Mouse (Mus musculus): ENCODE measurements around the gene Lin7a.

Gene Lin7a

DNA sequence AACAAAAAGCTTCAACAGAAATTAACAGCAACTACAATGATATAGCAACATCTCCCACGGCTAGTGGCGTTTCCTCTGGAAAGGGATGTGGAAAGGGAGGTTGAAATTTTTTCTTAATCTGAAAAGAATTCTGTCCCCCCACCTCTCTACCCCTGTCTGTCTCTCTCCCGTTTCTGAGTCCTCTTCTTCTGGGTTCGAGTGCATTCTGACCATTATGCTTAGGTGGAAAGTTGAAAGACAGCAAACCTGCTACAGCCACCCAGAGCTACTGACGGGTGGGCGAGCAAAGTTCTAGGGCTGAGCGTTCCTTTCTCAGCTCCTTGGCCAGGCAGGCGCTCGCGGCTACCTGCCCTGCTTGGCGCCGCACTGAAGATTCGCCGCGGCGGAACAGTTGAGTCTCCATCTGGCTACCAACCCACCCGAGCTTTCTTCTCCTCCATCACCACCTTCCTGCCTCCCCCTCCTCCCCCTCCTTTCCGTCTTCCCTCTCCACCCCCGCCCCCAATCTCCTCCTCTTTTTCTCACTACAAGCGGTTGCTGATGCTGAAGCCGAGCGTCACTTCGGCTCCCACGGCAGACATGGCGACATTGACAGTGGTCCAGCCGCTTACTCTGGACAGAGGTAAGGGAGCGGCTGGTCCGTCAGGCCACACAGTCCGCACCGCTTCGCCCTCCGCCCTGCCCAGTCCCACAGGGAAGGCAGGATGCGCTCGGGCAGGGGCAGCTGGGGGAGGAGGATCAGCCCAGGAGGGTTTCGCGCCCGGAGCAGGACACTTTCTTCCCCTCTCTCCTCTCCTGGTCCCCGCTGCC lies at the start of gene Lin7a:
Gene Lin7a (plus strand): TSS at position 366 of the 810 bp plus-strand sequence.
- no peak for DNase-seq (ENCODE audit: low read depth, low spot score)

DNA sequence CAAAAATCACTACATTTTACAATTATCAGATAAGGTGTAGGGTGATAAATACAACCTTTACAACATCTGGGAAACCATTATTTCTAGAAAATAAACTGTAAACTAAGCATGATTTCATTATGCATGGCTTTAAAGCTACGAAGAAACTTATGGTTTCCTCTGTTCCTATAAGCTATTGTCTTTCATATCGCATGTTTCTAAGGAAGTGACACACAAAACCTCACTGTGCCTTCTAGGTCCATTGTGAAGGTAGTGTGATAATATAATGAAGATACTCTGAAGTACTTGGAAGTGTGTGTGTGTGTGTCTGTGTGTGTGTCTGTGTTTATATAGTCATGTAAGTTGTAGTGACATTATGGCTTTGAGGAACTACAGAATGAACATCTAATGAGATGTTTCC lies 49.8 kb upstream of the Lin7a start:
- no peak for DNase-seq (ENCODE audit: low read depth, low spot score)

DNA sequence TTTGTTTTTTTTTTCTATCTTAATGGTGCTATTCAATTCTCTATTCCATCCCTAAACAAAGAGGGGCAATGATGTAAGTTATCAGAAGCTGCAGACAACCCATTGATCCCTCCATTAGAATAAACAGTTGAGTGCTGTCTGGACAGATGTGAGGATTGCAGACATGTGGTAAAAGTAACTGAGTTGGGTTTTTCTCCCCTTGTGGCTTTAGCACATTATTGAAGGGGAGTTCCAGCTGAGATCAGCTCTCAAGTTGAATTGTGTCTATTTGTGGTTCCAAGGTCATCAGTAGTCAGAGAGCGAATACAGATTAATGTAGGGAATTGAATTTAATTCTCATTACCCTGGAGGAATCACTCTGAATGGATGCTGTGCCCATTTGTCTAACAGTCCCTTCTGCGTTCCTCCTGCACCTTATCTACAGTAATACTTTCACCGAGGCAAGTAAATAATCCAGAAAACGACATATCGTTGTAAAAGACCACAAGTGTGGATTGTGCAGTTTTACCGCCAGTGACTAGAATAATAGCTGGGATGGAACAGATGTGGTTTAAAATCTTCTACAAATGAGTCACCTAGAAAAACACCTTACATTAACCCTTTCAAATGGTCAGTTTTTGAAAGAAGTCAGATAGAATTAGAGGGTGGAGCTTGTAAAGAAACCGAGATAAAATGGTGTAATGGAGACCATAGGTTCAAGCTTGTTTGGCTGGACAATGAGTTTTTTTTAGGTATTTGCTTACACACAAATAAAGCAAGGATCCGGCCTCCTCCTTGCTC lies 48.9 kb upstream of the Lin7a start:
- no peak for DNase-seq (ENCODE audit: low read depth, low spot score)

DNA sequence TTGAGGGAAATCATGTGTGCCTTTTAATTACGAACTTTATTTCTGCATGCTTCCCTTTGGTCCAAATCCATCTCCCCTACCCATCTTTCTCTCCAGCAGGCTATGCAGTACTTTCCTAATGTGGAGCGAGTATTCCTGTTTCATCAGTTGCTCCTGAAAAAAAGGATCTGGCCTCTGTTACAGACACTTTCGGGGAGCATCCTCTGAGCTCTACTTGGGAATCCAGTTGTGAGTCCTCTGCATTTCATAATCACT lies 48.4 kb upstream of the Lin7a start:
- DNase-seq (ENCODE audit: low read depth, low spot score): no peak

DNA sequence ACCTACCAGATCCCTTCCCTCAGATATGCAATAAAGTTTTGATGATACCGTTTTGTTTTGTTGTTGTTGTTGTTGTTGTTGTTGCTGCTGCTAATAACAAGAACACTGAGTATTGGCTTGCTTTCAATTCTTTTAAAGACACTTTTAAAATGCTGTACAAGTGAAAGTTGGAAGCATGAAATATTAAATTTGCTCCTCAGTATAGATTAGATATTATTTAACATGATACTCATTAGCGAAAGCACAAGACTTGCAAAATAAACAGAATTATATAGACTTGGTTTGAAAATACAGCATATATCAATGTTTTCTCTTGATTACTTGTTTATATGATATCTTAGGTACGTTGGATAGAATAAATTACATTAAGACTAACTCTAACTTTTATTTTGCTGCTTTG lies 47.7 kb upstream of the Lin7a start:
- DNase-seq (ENCODE audit: low read depth, low spot score): no peak

DNA sequence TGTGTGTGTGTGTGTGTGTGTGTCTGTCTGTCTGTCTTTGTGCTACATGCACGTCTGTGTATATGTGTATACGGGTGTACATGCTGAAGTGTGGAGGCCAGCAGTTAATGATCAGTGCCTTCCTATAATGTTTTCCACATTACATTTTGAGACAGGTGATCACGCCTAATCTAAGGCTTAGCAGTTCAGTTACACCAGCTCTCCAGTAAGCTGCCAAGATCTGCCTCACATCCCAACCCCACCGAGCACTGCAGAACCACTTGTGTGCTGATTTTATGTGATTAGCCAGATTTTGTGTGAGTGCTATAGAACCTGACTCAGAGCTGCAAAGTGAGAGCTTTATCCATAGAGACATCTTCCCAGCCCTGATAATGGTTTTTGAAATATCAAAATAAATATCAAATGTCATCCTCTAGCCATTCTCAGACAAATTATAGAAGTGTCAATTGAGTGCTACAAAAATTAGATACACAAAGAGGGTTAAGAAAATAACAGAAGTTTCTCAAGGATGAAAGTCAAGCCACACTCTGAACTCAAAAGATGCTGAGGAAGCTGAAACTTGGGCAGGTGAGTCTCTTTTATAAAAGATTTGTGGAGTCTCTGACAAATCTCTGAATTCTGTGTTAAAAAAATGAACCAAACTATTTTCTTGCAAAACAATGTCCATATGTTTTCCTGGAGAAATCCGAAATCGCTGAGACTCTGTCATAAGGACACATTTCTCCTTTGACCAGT lies 46.7 kb upstream of the Lin7a start:
- no peak for DNase-seq (ENCODE audit: low read depth, low spot score)

DNA sequence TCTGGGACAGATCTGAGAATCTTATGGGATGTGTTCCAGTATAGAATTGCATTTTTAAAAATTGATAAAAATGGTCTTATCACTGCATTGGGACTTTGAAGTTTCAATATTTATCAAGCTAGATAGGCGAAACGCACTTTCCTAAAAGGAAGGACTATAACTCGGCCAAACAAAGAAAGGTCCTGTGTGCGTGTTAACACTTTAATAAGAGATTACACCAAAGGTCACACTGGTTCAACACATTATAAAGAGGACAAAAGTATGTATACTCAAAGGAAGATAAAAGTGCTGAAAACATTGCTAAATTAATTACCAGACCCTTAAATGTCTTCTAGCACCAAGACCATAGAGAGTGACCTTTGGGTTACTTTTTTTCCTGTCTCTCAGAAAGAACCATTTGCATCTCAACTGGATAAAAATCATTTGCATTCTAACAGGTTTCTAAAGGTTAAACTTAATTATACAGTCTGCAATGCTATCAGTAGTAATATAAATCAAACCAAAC lies 46.1 kb upstream of the Lin7a start:
- no peak for DNase-seq (ENCODE audit: low read depth, low spot score)

DNA sequence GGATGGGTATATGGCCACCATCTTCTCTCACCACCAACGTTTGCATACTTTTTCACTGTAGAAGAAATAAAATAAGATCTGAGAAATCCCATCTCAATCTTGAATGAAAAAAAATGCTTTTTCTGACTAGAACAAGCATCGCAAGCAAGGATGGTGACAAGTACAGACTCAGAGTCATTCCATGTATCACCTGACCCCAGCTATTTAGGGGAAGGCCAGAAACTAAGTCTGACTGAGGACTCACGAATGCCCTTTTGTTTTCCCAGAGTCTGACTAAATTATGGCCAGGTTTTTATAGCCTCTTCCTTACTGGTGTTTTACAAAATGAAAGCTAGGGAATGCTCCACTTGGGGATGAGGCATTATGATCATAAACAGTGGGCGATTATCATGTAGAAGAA lies 45.6 kb upstream of the Lin7a start:
- DNase-seq (ENCODE audit: low read depth, low spot score): no peak

DNA sequence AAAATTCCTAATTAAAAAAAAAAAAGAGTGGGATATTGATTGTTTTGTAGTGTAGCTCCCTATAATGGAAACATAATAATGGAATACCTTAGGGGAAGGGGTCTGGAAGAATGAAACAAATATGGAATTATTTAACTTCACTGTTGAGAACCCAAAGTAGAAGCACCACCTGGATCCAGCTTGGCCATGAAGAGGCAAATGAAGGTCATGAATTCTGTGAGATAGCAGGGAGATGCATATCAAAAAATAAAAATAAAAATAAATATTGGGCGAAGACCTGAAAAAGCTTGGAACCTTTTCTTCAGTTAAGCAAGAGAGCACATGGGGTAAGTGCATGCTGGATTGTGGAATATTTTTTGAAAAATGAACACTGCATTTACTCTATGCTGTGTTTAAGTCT lies 43.6 kb upstream of the Lin7a start:
- DNase-seq (ENCODE audit: low read depth, low spot score): no peak

DNA sequence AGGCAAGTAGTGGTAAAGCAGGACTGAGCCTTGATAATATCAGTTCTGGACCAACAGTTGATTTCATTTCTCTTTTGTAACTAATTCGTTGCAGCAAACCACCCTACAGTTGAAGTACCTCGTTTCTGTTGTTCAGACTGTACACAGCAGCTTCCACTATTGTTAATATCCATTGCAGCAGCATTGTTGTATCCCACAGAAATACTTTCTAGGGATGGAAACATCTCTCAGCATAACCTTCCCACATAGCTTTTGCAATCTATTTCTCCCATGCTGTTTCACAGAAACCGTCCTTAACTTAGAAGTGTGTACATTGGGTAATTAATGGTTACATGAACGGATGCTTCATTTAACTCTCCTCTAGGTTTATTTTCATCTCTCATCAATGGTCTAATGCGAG lies 42.7 kb upstream of the Lin7a start:
- DNase-seq (ENCODE audit: low read depth, low spot score): no peak

DNA sequence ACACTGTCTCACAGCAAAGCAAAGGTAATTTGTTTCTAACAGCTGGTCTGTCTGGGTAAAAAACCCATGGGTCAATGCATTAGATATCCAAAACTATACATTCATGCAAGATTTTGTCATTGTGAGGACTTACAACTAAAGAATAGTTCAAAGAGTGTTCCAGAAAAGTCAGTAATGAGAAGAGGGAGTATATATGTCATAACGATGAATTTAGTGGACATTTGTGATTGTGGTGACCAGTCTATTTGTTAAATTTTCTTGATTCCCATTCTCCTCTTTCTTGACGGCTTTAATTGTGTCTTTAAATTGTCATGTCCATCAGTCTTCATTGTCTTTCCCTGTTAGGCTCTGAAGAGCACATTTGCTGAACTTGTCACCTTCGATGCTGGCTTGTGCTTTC lies 42.1 kb upstream of the Lin7a start:
- no peak for DNase-seq (ENCODE audit: low read depth, low spot score)

DNA sequence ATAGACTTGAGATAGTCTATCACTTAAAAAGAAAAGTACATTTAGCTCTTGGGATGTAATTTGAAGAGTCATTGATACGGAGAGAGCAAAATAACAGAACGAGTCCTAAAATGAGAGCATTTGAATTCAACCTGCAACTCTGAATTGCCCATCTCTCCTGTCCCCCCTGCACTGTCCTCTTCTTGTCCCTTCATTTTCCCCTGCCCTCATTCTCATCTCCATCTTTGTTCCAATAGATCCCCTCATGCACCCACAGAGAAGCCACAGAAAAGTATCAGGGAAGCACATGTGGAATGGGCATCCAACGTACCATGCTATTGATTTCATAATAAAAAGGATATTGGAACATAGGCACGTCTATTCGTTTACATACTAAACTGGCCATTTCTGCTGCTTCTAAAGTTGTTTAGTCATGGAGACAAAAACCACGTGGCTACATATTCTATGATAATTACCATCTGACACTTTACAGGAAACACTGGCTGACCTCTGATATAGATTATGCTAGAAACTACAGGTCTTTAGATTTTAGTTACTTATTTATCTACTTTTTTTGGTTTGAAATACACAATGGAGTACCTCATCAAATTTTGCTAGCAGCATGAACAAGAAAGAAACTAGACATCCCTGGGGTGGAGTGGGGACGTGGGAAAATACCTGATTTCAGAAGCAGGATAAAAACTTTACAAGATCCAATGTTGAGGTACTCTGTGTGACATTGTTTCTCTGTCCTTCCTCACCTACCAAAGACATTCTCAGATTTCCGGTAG lies 41.2 kb upstream of the Lin7a start:
- no peak for DNase-seq (ENCODE audit: low read depth, low spot score)

DNA sequence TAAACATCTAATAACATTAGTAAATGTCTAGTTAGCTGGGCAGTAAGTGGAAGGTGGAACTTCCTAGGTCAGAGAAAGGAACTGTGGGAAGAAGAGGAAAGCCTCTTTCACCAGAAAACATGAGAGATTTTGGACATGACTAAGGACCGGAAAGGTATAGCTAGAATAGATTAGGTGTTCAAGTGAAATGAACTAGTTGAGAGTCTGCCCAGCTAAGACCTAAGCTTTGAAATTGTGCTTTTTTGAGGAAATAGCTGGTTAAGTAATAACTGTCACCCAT lies 40.7 kb upstream of the Lin7a start:
- DNase-seq (ENCODE audit: low read depth, low spot score): no peak

DNA sequence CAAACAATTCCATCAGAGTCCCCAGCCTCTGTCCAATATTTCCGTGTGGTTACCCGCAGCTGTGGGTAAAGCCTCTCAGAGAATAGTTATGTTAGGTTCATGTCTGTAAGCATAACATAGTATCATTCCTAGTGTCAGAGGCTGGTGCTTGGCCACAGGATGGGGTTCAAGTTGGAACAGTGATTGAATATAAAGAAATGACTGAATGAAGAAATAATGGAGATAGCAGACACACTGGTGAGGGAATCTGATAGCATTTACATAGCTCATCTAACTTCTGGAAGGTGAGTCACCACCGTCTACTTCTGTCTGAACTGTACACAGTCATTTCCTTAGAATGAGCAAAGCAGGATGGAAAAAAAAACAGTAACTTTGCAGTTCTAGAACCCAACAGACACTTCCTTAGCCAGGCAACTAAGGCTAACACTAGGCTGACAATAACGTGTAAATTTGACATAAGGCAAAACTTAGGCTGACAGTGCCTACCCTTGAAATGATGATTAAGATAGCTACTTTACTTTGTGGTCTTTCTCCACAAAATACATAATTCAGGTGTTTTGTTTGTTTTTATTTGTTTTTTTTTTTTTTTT lies 40.0 kb upstream of the Lin7a start:
- DNase-seq (ENCODE audit: low read depth, low spot score): no peak

DNA sequence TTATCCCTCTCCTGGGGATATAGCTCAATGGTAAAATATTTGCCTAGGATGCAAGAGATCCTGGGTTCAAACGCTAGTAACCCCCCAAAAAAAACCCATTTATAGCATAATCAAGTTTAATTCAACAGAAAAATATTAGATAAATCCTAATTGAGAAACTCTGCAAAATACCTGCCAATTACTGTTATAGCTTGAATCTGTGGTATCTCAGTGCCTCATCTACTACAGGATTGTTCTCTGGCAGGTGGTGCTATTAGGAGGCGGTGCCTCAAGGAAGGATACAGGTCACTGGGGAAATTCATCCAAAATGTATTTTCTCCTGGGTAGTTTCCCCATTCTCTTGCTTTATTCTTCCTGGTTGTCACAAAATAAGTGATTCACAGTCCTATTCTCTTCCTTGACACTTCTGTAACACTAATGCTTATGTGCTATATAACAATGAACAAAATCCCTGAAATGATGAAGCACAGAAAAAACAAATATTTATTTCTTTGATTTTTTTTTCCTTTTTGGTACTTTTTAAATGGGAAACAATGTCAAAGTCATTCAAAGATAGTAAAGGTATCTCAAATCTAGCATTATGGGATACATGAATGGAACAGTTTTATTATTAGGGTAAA lies 38.9 kb upstream of the Lin7a start:
- DNase-seq (ENCODE audit: low read depth, low spot score): no peak

DNA sequence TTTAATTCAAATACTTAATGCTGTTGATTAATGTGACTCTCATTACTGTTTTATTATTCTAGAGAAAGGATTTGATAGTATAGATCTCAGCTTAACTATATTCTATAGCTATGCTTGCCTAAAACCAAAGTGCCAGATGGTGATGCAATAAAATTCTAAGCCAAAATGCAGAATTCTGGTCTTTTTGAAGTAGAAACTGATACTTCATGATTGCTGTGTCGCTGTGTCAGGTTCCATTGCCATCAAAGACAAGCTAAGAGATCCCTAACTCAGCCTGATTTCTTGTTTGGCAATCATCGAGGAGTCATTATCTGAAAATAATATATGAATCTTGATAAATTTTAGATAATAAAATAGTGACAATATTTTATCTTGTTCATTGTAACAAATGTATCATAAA lies 38.3 kb upstream of the Lin7a start:
- DNase-seq (ENCODE audit: low read depth, low spot score): no peak

DNA sequence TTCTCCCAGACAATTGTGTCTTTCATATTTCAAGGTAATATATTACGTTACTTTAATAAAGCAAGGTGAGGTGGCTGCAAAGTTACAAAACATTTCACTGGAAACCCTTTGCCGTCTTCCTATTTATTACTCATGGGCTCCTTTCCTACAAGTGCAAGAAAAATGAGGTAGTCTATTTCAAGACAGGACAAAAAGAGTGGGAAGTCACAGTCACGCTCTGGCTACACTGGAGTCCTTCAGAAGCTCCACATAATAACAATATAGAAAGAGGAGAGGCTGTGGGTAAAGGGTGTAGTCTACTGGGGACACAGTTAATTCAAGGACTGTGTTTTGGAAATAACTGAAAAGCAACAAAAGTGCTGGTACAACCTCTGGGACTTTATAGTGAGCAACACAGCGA lies 37.7 kb upstream of the Lin7a start:
- DNase-seq (ENCODE audit: low read depth, low spot score): no peak

DNA sequence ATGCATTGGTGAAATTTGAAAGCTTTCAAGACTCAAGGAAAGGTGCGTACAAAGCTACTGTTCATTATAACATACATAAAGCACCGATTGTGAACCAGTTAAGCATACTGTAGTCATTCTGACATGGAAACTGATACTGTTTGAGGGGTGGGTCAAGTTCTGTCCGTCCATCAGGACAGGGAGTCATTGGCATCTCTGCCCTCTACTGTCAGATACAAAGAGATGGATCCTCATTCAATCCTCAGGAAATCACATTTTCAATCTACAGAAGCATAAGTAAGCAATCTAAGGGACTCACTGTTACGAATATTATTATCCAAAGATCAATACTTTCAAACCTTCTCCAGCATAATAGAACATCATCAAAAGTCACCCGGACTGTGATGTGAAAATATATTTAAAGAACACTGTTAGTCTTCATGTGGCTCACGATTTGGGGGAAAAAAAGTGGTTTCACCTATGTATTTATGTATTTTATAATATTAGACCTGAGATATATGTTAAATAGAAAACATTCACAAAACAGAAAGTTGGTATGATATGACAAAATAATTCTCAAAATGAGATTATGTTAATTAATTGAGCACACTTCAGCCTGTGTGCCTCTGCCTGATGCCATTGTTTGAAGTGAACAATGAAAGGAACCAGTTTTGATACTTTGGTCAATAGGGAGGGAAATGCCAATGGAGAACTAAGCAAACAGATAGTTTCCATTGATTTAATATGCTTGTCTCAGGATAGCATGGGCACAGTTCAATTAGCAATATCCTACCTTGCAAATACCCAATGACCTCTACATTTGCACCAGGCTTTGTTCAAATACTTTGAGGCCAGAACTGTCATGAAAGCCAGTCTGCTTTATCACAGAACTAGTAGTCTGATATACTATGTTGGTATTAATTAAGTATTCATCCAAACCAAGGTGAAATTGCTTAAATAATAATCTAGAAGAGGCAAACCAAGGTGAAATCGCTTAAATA lies 36.8 kb upstream of the Lin7a start:
- no peak for DNase-seq (ENCODE audit: low read depth, low spot score)

DNA sequence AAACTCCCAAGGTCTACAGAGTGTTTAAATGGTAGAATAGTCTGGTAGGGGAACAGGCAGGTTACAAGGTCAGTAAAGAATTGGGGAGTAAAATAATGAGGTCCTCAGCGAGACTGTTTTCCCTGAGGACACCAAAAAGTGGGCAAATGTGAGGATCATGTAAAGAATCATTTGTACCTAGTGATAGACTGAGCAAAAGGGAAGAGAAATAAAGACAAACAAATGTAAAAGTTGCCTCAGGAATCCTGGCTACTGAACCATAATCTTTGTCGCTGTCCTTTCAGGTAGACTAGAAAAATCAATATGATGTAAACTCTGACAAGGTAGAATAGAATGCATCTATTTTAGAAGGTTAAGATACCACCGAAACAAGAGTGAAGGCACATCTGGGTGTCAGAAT lies 36.0 kb upstream of the Lin7a start:
- DNase-seq (ENCODE audit: low read depth, low spot score): no peak

DNA sequence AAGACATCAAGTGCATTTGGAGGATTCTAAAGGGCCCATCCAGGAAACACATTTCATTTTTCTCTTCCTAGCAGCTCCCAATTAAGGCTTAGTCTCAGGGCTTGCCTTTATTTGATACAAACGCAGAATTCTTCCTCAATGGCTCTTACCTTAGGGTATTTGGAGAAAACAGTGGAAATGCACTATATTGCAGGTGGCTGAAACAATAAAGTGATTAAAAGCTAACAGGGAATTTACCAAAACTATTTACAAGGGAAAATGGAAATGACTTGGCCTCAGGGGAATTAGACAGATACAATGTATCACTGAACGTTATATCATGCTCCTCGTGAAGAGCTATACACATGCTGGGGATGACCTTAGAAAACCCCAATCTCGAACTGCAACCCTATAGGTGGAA lies 35.3 kb upstream of the Lin7a start:
- no peak for DNase-seq (ENCODE audit: low read depth, low spot score)
